Mouse (Mus musculus): Measurements from ENCODE around the gene Kcnk13. TPM values are rescaled to one million over a fixed set of nuclear protein-coding genes. Genes with fewer than 3 reads are reported as not detected.

Kcnk13 gene
- polyA plus RNA-seq, 1 experiment from 2014 or later = 0.42 TPM

GRCm38 (mm10) chr12:100026715-100027245, 62.5 kb downstream of the Kcnk13 start:
- Histone ChIP-seq H3K36me3 (no peaks in the 10 kb centered on the region), H3K4me2 (no peak overlapping the region), H3K9ac (no peak overlapping the region), H3K4me1 (no peaks in the 10 kb centered on the region), H3K9me3 (replicated peaks) (no peaks in the 10 kb centered on the region), H3K4me3 (replicated peaks) (no peak overlapping the region), H3K27me3 (no peaks in the 10 kb centered on the region), H3K27ac (no peak overlapping the region)
- 74% methylated on average over 7 of the region's 7 CpGs for WGBS
- ATAC-seq (replicated peaks; ENCODE audit: low FRiP score) = no peak

DNA sequence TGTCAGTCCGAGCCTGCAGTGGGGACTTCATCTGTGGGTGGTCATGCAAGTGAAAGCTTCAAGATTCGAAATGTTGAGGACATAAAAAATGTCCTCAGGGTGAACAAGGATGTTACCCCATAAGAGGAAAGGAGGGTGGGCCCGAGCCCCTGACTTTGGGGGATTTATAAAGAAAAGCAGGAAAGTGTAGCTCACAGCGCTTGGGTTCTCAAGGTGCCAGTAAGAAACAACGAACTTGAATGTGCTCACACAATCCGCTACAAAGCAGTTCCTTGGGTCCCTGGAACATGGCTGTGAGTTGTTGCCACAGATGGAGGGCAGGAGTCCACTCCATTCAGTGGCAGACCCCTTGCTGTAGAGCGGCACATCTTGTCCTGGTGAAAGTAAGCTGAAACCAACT, 63.0 kb downstream of the Kcnk13 start:
- WGBS = 80% methylated on average over 7 of the region's 7 CpGs
- Histone ChIP-seq H3K4me3 (replicated peaks) (no peak overlapping the region), H3K4me2 (no peak overlapping the region), H3K27me3 (no peaks in the 10 kb centered on the region), H3K27ac (no peak overlapping the region), H3K4me1 (no peaks in the 10 kb centered on the region), H3K9ac (no peak overlapping the region), H3K36me3 (no peaks in the 10 kb centered on the region), H3K9me3 (replicated peaks) (no peaks in the 10 kb centered on the region)
- ATAC-seq (replicated peaks; ENCODE audit: low FRiP score) = no peak

GRCm38 (mm10) chr12:100031681-100032080, 67.4 kb downstream of the Kcnk13 start:
- H3K9me3 ChIP-seq (replicated peaks) = no peaks in the 10 kb centered on the region
- no peak overlapping the region for H3K4me2 ChIP-seq
- no peak overlapping the region for H3K4me3 ChIP-seq (replicated peaks)
- H3K27me3 ChIP-seq = no peaks in the 10 kb centered on the region
- H3K27ac ChIP-seq = no peak overlapping the region
- H3K4me1 ChIP-seq = no peaks in the 10 kb centered on the region
- no peak for ATAC-seq (replicated peaks; ENCODE audit: low FRiP score)
- no peaks in the 10 kb centered on the region for H3K36me3 ChIP-seq
- H3K9ac ChIP-seq = no peak overlapping the region
- 85% methylated on average over 5 of the region's 5 CpGs for WGBS

- ATAC-seq (replicated peaks; ENCODE audit: low FRiP score) = no peak
- WGBS = 76% methylated on average over 4 of the region's 4 CpGs
- no peak overlapping the region for H3K27ac ChIP-seq
- H3K36me3 ChIP-seq = no peaks in the 10 kb centered on the region
- H3K9ac ChIP-seq = no peak overlapping the region
- no peaks in the 10 kb centered on the region for H3K4me1 ChIP-seq
- H3K27me3 ChIP-seq = no peaks in the 10 kb centered on the region
- no peak overlapping the region for H3K4me3 ChIP-seq (replicated peaks)
- H3K4me2 ChIP-seq = no peak overlapping the region
- H3K9me3 ChIP-seq (replicated peaks) = no peaks in the 10 kb centered on the region
These were observed 68.2 kb downstream of the Kcnk13 start for GRCm38 (mm10) chr12:100032521-100032920.

DNA sequence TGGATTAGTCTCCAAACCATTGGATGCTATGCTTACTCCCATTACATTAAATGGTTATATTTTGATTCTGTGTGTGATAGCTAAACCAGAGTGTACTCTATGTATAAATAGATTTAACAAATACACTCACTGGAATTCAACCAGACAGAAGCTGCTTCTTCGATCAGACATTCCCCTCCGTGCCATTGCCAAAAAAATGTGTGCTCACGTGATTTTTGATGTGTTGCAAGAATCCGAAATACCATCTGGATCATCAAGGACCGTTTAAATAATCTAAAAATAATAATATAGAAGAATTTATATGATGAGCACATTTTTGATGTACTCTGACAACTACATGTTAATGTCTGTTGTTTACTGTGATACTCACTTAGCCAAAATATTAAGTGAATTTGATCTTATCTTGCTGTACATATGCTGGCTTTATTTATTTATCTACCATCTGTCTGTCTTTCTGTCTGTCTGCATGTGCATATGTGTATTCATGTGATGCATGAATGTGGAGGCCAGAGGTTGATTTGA, 74.5 kb downstream of the Kcnk13 start:
- ATAC-seq (replicated peaks; ENCODE audit: low FRiP score) = no peak
- Histone ChIP-seq H3K27me3 (no peaks in the 10 kb centered on the region), H3K9me3 (replicated peaks) (no peaks in the 10 kb centered on the region), H3K4me1 (no peaks in the 10 kb centered on the region), H3K4me3 (replicated peaks) (no peak overlapping the region), H3K9ac (no peak overlapping the region), H3K4me2 (no peak overlapping the region), H3K36me3 (no peaks in the 10 kb centered on the region), H3K27ac (no peak overlapping the region)
- WGBS = 86% methylated on average over 5 of the region's 5 CpGs

DNA sequence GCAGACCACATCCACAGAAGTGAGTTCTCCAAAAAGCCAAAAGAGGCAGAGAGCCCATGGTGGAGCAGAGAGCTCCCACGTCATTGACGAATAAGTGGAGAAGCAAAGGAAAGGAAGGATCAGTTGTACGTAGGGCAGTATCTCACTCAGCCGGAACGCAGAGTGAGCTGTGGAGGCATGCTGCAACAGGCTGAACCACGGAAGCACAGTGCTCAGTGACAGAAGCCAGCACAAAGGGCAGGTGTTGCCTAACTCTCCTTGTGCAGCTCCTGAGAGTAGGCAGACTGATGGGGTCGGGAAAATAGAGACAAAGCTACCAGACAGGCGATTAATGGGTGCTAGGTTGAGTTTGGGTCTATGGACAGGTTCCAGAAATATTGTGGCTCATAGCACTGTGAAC, 77.8 kb downstream of the Kcnk13 start:
- WGBS = 60% methylated on average over 8 of the region's 8 CpGs
- Histone ChIP-seq H3K9ac (no peak overlapping the region), H3K27me3 (no peaks in the 10 kb centered on the region), H3K36me3 (no peaks in the 10 kb centered on the region), H3K4me1 (no peaks in the 10 kb centered on the region), H3K4me3 (replicated peaks) (no peak overlapping the region), H3K27ac (no peak overlapping the region), H3K4me2 (no peak overlapping the region), H3K9me3 (replicated peaks) (no peaks in the 10 kb centered on the region)
- no peak for ATAC-seq (replicated peaks; ENCODE audit: low FRiP score)

- H3K27ac ChIP-seq = no peak overlapping the region
- WGBS = 65% methylated on average over 4 of the region's 4 CpGs
These were observed 80.4 kb downstream of the Kcnk13 start for GRCm38 (mm10) chr12:100044704-100045103.

GRCm38 (mm10) chr12:100050552-100050951, 86.3 kb downstream of the Kcnk13 start:
- H3K9me3 ChIP-seq (replicated peaks) = 0 out of 2 replicates have a peak, but pooled peaks cover 2% of the 10 kb centered on the region
- no peaks in the 10 kb centered on the region for H3K36me3 ChIP-seq
- H3K4me2 ChIP-seq = no peak overlapping the region
- H3K27me3 ChIP-seq = no peaks in the 10 kb centered on the region
- no peaks in the 10 kb centered on the region for H3K4me1 ChIP-seq
- no peak overlapping the region for H3K9ac ChIP-seq
- WGBS = 53% methylated on average over 7 of the region's 7 CpGs
- ATAC-seq (replicated peaks; ENCODE audit: low FRiP score) = no peak
- no peak overlapping the region for H3K4me3 ChIP-seq (replicated peaks)
- H3K27ac ChIP-seq = no peak overlapping the region

More at GRCm38 (mm10) chr12:100044704-100045103, 80.4 kb downstream of the Kcnk13 start:
- no peak overlapping the region for H3K4me2 ChIP-seq
- no peaks in the 10 kb centered on the region for H3K4me1 ChIP-seq
- no peaks in the 10 kb centered on the region for H3K36me3 ChIP-seq
- no peak overlapping the region for H3K4me3 ChIP-seq (replicated peaks)
- no peak overlapping the region for H3K9ac ChIP-seq
- no peaks in the 10 kb centered on the region for H3K27me3 ChIP-seq
- 0 out of 2 replicates have a peak, but pooled peaks cover 2% of the 10 kb centered on the region for H3K9me3 ChIP-seq (replicated peaks)
- ATAC-seq (replicated peaks; ENCODE audit: low FRiP score) = no peak

DNA sequence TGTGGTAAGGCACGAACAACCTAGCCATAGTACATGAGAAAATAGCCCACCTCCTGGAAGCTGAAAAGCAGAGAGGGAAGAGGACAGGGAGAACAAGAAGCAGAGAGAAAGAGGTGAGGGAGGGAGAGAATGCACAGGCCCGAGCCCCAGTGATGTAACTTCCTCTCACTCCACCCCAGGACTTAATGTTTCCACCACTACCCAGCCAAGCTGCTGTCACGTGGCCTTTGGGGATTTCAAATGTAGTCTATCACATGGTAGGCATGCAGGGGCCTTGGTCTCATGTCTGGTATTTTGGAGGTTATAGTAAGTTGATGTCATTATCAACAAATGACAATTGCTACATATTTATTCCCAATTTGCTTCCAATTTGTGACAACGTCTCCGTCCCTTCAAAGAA, 89.3 kb downstream of the Kcnk13 start:
- ATAC-seq (replicated peaks; ENCODE audit: low FRiP score) = no peak
- 79% methylated on average over 5 of the region's 5 CpGs for WGBS

GRCm38 (mm10) chr12:100061071-100061470, 96.8 kb downstream of the Kcnk13 start:
- no peak overlapping the region for H3K9ac ChIP-seq
- no peak overlapping the region for H3K4me3 ChIP-seq (replicated peaks)
- H3K4me2 ChIP-seq = no peak overlapping the region
- no peaks in the 10 kb centered on the region for H3K36me3 ChIP-seq
- no peaks in the 10 kb centered on the region for H3K27me3 ChIP-seq
- ATAC-seq (replicated peaks; ENCODE audit: low FRiP score) = no peak
- H3K4me1 ChIP-seq = no peaks in the 10 kb centered on the region
- H3K9me3 ChIP-seq (replicated peaks) = no peaks in the 10 kb centered on the region
- 86% methylated on average over 10 of the region's 10 CpGs for WGBS
- no peak overlapping the region for H3K27ac ChIP-seq

More for the DNA sequence above, 89.3 kb downstream of the Kcnk13 start:
- H3K9me3 ChIP-seq (replicated peaks) = no peaks in the 10 kb centered on the region
- H3K4me1 ChIP-seq = no peaks in the 10 kb centered on the region
- H3K27me3 ChIP-seq = no peaks in the 10 kb centered on the region
- no peaks in the 10 kb centered on the region for H3K36me3 ChIP-seq
- no peak overlapping the region for H3K27ac ChIP-seq
- H3K4me3 ChIP-seq (replicated peaks) = no peak overlapping the region
- H3K4me2 ChIP-seq = no peak overlapping the region
- H3K9ac ChIP-seq = no peak overlapping the region

DNA sequence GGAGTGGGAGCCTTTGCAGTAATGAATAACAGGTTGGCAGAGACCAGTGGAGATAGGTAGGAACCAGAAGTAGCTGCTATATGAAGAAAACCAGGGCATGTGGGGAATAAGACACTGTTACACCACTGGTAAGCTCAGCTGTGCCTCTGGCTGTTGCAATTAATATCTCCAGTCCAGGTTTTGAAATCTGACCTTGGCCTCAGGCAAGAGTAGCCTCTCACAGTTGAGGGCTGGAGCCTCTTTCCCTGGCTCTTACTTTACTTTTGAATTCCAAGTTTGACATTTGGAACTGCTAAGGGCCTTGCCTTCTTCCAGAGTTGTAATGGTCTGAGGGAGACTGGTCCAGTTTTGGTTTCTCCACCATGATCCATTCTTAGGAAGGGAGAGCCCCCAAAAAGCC, 97.5 kb downstream of the Kcnk13 start:
- Histone ChIP-seq H3K4me3 (replicated peaks) (no peak overlapping the region), H3K9ac (no peak overlapping the region), H3K27ac (no peak overlapping the region), H3K27me3 (no peaks in the 10 kb centered on the region), H3K4me1 (no peaks in the 10 kb centered on the region), H3K9me3 (replicated peaks) (no peaks in the 10 kb centered on the region), H3K4me2 (no peak overlapping the region), H3K36me3 (no peaks in the 10 kb centered on the region)
- ATAC-seq (replicated peaks; ENCODE audit: low FRiP score) = no peak

- no peak overlapping the region for H3K9ac ChIP-seq
- no peak overlapping the region for H3K27ac ChIP-seq
- H3K36me3 ChIP-seq = no peaks in the 10 kb centered on the region
- H3K27me3 ChIP-seq = no peaks in the 10 kb centered on the region
- H3K4me1 ChIP-seq = no peaks in the 10 kb centered on the region
- H3K4me2 ChIP-seq = no peak overlapping the region
- no peak for ATAC-seq (replicated peaks; ENCODE audit: low FRiP score)
- H3K4me3 ChIP-seq (replicated peaks) = no peak overlapping the region
- H3K9me3 ChIP-seq (replicated peaks) = no peaks in the 10 kb centered on the region
- WGBS = 76% methylated on average over 3 of the region's 3 CpGs
These were observed 98.3 kb downstream of the Kcnk13 start for GRCm38 (mm10) chr12:100062584-100062983.

- Histone ChIP-seq H3K36me3 (no peaks in the 10 kb centered on the region), H3K9me3 (replicated peaks) (no peaks in the 10 kb centered on the region), H3K4me2 (no peak overlapping the region), H3K4me3 (replicated peaks) (no peak overlapping the region), H3K27ac (no peak overlapping the region), H3K9ac (no peak overlapping the region), H3K27me3 (no peaks in the 10 kb centered on the region), H3K4me1 (no peaks in the 10 kb centered on the region)
- WGBS = 79% methylated on average over 3 of the region's 3 CpGs
- ATAC-seq (replicated peaks; ENCODE audit: low FRiP score) = no peak
These were observed 100.8 kb downstream of the Kcnk13 start for GRCm38 (mm10) chr12:100065109-100065508.
